Mouse (Mus musculus): Measurements from ENCODE around the gene Exo5.

The Exo5 gene

GRCm38 (mm10) chr4:120904533-120904932 lies 20.3 kb downstream of the Exo5 start:
- DNase-seq (ENCODE audit: low spot score) = no peak

- DNase-seq (ENCODE audit: low spot score) = no peak
These were observed 28.8 kb downstream of the Exo5 start for GRCm38 (mm10) chr4:120895810-120896584.

GRCm38 (mm10) chr4:120895226-120895625 lies 29.6 kb downstream of the Exo5 start:
- DNase-seq (ENCODE audit: low spot score) = no peak

GRCm38 (mm10) chr4:120894584-120894983 lies 30.2 kb downstream of the Exo5 start:
- no peak for DNase-seq (ENCODE audit: low spot score)

GRCm38 (mm10) chr4:120893656-120894401 lies 31.0 kb downstream of the Exo5 start:
- DNase-seq (ENCODE audit: low spot score) = no peak

GRCm38 (mm10) chr4:120892516-120892915 lies 32.3 kb downstream of the Exo5 start:
- no peak for DNase-seq (ENCODE audit: low spot score)

GRCm38 (mm10) chr4:120891960-120892359 lies 32.9 kb downstream of the Exo5 start:
- no peak for DNase-seq (ENCODE audit: low spot score)

- no peak for DNase-seq (ENCODE audit: low spot score)
These were observed 33.9 kb downstream of the Exo5 start for GRCm38 (mm10) chr4:120890754-120891440.

GRCm38 (mm10) chr4:120888884-120889283 lies 35.9 kb downstream of the Exo5 start:
- no peak for DNase-seq (ENCODE audit: low spot score)

GRCm38 (mm10) chr4:120887381-120888112 lies 37.3 kb downstream of the Exo5 start:
- no peak for DNase-seq (ENCODE audit: low spot score)

- no peak for DNase-seq (ENCODE audit: low spot score)
These were observed 38.0 kb downstream of the Exo5 start for GRCm38 (mm10) chr4:120886811-120887210.

- DNase-seq (ENCODE audit: low spot score) = no peak
These were observed 38.7 kb downstream of the Exo5 start for GRCm38 (mm10) chr4:120886131-120886530.

- DNase-seq (ENCODE audit: low spot score) = no peak
These were observed 39.4 kb downstream of the Exo5 start for GRCm38 (mm10) chr4:120885208-120886120.

GRCm38 (mm10) chr4:120882002-120882625 lies 42.7 kb downstream of the Exo5 start:
- DNase-seq (ENCODE audit: low spot score) = no peak

GRCm38 (mm10) chr4:120880731-120881432 lies 43.9 kb downstream of the Exo5 start:
- DNase-seq (ENCODE audit: low spot score) = no peak

GRCm38 (mm10) chr4:120879386-120879785 lies 45.4 kb downstream of the Exo5 start:
- DNase-seq (ENCODE audit: low spot score) = no peak

GRCm38 (mm10) chr4:120878728-120879127 lies 46.1 kb downstream of the Exo5 start:
- no peak for DNase-seq (ENCODE audit: low spot score)

- DNase-seq (ENCODE audit: low spot score) = no peak
These were observed 48.9 kb downstream of the Exo5 start for GRCm38 (mm10) chr4:120875961-120876360.
